Mouse (Mus musculus): Measurements from ENCODE around the gene Rpl9-ps6. TPM values are rescaled to one million over a fixed set of nuclear protein-coding genes. Genes with fewer than 3 reads are reported as not detected.
A peak's percentile ranks its signal among the peaks of the same experiment; 100 is the strongest.

Rpl9-ps6 gene
- polyA plus RNA-seq, 1 experiment from 2014 or later: 180 TPM

DNA sequence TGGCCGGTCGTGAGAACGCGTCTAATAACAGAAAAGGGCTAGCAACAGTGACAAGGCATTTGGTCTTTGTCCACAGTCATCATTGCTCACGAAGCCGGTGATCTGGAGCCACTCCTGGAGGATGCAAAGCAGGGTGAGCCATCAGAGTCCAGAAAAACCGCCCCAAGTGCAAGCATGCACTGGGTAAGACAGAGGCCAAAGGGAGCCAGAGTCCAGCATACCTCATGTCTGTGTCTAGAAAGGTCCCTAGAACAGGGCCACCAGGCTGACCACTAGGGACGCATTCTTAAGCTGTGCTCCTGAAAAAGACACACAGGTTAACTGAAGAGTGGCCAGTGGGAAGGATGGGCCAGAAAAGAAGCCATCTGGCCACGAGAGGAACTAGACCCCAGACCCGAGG is 17.4 kb downstream of the Rpl9-ps6 start:
- no peak for ATAC-seq (ENCODE audit: low read depth)
- WGBS: 92% methylated on average over 10 of the region's 10 CpGs
- H3K4me1 ChIP-seq (ENCODE audit: control insufficient read depth, insufficient read depth, low read length): no peaks in the 10 kb centered on the region

DNA sequence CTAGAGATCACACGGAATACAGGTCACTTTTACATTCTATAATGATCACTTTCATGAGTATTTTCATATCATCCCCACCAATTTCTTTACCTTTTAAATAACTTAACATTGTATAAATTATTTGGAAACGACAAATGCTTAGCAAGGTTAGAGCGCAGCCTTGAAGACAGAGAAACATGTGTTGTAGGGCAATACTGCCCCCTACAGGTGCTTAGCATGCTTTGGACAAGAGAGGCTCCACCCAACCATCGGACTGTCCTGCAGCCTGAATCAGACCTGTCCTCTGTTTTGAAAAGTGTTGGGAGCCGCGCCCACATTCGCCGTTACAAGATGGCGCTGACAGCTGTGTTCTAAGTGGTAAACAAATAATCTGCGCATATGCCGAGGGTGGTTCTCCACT is 24.8 kb downstream of the Rpl9-ps6 start:
- Histone ChIP-seq H3K4me1 (ENCODE audit: control insufficient read depth, insufficient read depth, low read length) (no peaks in the 10 kb centered on the region), H3K4me3 (ENCODE audit: low read depth, low read length) (no peak overlapping the region), H3K9ac (ENCODE audit: low read depth, low read length) (no peak overlapping the region), H3K36me3 (ENCODE audit: control insufficient read depth, insufficient read depth, low read length) (no peaks in the 10 kb centered on the region), H3K27me3 (replicated peaks; ENCODE audit: control insufficient read depth, insufficient read depth, low read length) (no peaks in the 10 kb centered on the region), H3K27ac (replicated peaks; ENCODE audit: low read depth, low read length) (no peak overlapping the region), H3K9me3 (ENCODE audit: control insufficient read depth, low read length) (0 out of 2 replicates have a peak, but pooled peaks cover 3% of the 10 kb centered on the region), H3K4me2 (ENCODE audit: low read depth, low read length) (no peak overlapping the region)
- DNase-seq (ENCODE audit: low spot score) (no peak), ATAC-seq (ENCODE audit: low read depth) (no peak)
- 97% methylated on average over 9 of the region's 11 CpGs for WGBS

More for the DNA sequence above, 17.4 kb downstream of the Rpl9-ps6 start:
- no peaks in the 10 kb centered on the region for H3K36me3 ChIP-seq (ENCODE audit: control insufficient read depth, insufficient read depth, low read length)
- H3K9ac ChIP-seq (ENCODE audit: low read depth, low read length): no peak overlapping the region
- H3K9me3 ChIP-seq (ENCODE audit: control insufficient read depth, low read length): no peaks in the 10 kb centered on the region
- H3K27ac ChIP-seq (replicated peaks; ENCODE audit: low read depth, low read length): no peak overlapping the region
- no peak for DNase-seq (ENCODE audit: low spot score)
- H3K4me3 ChIP-seq (ENCODE audit: low read depth, low read length): no peak overlapping the region
- no peak overlapping the region for H3K4me2 ChIP-seq (ENCODE audit: low read depth, low read length)
- H3K27me3 ChIP-seq (replicated peaks; ENCODE audit: control insufficient read depth, insufficient read depth, low read length): no peaks in the 10 kb centered on the region

DNA sequence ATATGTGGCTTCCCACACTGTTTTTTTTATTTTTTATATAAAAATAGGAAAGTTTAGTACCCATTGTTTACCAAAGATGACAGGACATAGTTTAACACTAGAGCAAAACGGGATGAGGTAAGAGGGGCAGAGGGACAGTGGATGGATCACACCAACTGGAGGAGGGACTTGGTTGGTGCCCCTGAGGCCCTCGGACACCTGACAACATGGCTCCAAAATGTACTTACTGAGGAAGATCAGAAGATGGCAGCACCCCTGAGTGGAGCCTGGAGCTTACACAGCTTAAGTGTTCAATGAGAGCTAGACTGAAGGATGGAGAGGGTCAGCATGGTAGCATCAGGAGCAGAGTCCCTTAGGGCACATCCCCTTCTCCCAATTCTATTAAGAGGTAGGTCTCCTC is 27.0 kb downstream of the Rpl9-ps6 start:
- H3K27me3 ChIP-seq (replicated peaks; ENCODE audit: control insufficient read depth, insufficient read depth, low read length): no peaks in the 10 kb centered on the region
- H3K4me1 ChIP-seq (ENCODE audit: control insufficient read depth, insufficient read depth, low read length): no peaks in the 10 kb centered on the region
- ATAC-seq (ENCODE audit: low read depth) (no peak), DNase-seq (ENCODE audit: low spot score) (no peak)
- H3K4me2 ChIP-seq (ENCODE audit: low read depth, low read length): no peak overlapping the region
- no peaks in the 10 kb centered on the region for H3K36me3 ChIP-seq (ENCODE audit: control insufficient read depth, insufficient read depth, low read length)
- 94% methylated on average over 2 of the region's 2 CpGs for WGBS
- 0 out of 2 replicates have a peak, but pooled peaks cover 3% of the 10 kb centered on the region for H3K9me3 ChIP-seq (ENCODE audit: control insufficient read depth, low read length)
- no peak overlapping the region for H3K9ac ChIP-seq (ENCODE audit: low read depth, low read length)
- no peak overlapping the region for H3K27ac ChIP-seq (replicated peaks; ENCODE audit: low read depth, low read length)
- H3K4me3 ChIP-seq (ENCODE audit: low read depth, low read length): no peak overlapping the region

DNA sequence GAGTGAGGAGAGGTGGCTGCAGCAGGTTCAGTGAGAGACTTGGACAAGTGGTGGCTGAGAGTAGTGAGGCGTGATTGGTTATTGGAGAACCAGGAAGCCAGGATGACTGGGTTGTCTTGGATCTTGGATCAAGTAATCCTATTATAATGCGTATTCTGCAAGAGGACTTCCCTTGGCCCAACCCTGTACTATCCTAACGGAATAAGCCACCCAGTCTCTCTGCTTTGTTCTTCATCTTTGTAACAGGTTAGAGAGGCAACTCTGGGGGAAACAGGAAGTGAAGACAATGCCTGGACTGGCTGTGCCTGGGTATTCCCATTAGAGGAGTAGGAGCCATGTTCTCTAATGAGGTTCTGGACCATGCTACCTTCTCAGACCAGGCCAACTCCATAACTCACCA is 40.5 kb downstream of the Rpl9-ps6 start:
- Histone ChIP-seq H3K36me3 (ENCODE audit: control insufficient read depth, insufficient read depth, low read length) (no peaks in the 10 kb centered on the region), H3K27me3 (replicated peaks; ENCODE audit: control insufficient read depth, insufficient read depth, low read length) (no peaks in the 10 kb centered on the region), H3K4me2 (ENCODE audit: low read depth, low read length) (no peak overlapping the region), H3K27ac (replicated peaks; ENCODE audit: low read depth, low read length) (no peak overlapping the region), H3K4me1 (ENCODE audit: control insufficient read depth, insufficient read depth, low read length) (no peaks in the 10 kb centered on the region), H3K9me3 (ENCODE audit: control insufficient read depth, low read length) (no peaks in the 10 kb centered on the region), H3K9ac (ENCODE audit: low read depth, low read length) (no peak overlapping the region), H3K4me3 (ENCODE audit: low read depth, low read length) (no peak overlapping the region)
- WGBS: 83% methylated on average over 3 of the region's 3 CpGs
- no peak for ATAC-seq (ENCODE audit: low read depth)
- DNase-seq (ENCODE audit: low spot score): no peak

DNA sequence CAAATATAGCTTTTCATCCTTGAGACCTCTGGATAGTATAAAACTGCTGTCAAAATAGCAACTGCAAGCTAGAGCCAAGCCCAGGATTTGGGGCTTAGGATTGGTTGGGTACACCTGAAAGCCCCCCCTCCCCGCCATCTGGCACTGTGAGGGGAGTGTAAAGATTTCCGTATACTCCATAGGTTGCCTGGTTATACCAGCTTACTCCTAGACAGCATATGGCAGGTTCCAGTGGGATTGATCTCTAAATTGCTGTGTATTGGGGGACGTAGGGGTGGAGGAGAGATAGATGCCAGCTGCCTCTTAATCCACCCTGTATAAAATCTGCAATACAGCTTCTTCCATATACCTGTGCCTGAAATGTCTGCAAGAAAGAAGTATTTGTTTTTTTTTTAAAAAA is 41.7 kb downstream of the Rpl9-ps6 start:
- Histone ChIP-seq H3K27me3 (replicated peaks; ENCODE audit: control insufficient read depth, insufficient read depth, low read length) (no peaks in the 10 kb centered on the region), H3K36me3 (ENCODE audit: control insufficient read depth, insufficient read depth, low read length) (no peaks in the 10 kb centered on the region), H3K4me1 (ENCODE audit: control insufficient read depth, insufficient read depth, low read length) (no peaks in the 10 kb centered on the region), H3K27ac (replicated peaks; ENCODE audit: low read depth, low read length) (no peak overlapping the region), H3K9me3 (ENCODE audit: control insufficient read depth, low read length) (no peaks in the 10 kb centered on the region), H3K4me2 (ENCODE audit: low read depth, low read length) (no peak overlapping the region), H3K4me3 (ENCODE audit: low read depth, low read length) (no peak overlapping the region), H3K9ac (ENCODE audit: low read depth, low read length) (no peak overlapping the region)
- no peak for DNase-seq (ENCODE audit: low spot score)
- 73% methylated on average over 3 of the region's 3 CpGs for WGBS
- ATAC-seq (ENCODE audit: low read depth): 0 out of 2 replicates have a peak, but pooled peaks have one; percentile 26

DNA sequence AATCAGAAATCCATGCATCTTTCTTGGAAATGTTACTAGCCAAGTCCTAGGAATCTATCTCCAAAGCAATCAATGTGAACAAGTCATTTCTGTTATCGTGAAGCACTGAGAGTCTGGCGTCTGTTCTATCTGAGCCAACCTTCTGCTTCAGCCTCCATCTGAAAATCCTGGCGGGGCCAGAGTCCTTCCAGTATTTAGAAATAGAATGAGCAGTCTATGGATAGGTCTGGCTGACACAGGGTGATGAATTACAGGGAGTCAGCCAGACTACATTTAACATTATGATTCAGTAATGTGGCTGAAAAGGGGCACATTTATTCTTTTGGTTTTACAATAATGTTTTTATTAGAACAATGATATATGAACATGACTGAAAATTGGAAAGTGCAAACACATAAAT is 47.3 kb downstream of the Rpl9-ps6 start:
- no peak overlapping the region for H3K4me2 ChIP-seq (ENCODE audit: low read depth, low read length)
- ATAC-seq (ENCODE audit: low read depth): no peak

DNA sequence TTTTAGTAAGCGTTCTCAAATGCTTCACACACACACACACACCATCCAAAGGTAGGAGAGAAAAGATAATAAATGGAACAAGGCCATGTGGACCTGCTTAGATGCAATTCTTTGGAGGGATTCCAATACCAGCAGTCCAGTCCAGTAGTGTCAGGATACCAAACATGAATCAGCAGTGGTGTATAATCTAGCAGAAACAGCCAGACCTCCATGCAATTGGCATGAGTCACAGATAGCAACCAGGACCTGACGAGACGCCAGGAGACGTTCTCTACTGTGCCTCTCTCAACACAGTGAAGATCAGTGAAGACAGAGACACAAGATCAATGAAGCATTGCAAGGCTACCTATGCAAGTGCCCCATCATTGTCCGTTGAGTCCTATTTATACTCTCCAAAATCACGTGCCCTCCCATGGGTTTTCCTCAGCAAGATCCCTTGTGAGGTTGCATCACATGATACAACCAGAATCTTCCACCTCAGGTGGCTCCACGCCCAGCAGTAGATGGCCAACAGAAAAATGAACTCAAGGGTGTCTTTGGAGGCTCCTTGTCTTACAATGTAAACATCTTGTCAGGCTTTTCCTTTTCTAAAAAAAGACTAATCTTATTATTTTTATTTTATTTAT is 49.6 kb downstream of the Rpl9-ps6 start:
- H3K27me3 ChIP-seq (replicated peaks; ENCODE audit: control insufficient read depth, insufficient read depth, low read length): no peaks in the 10 kb centered on the region
- DNase-seq (ENCODE audit: low spot score): no peak
- H3K9ac ChIP-seq (ENCODE audit: low read depth, low read length): no peak overlapping the region
- no peaks in the 10 kb centered on the region for H3K9me3 ChIP-seq (ENCODE audit: control insufficient read depth, low read length)
- H3K4me1 ChIP-seq (ENCODE audit: control insufficient read depth, insufficient read depth, low read length): no peaks in the 10 kb centered on the region
- no peak overlapping the region for H3K27ac ChIP-seq (replicated peaks; ENCODE audit: low read depth, low read length)
- H3K4me3 ChIP-seq (ENCODE audit: low read depth, low read length): no peak overlapping the region
- ATAC-seq (ENCODE audit: low read depth): no peak
- WGBS: 89% methylated on average over 7 of the region's 7 CpGs
- H3K4me2 ChIP-seq (ENCODE audit: low read depth, low read length): no peak overlapping the region
- H3K36me3 ChIP-seq (ENCODE audit: control insufficient read depth, insufficient read depth, low read length): no peaks in the 10 kb centered on the region

More for the DNA sequence above, 47.3 kb downstream of the Rpl9-ps6 start:
- H3K9ac ChIP-seq (ENCODE audit: low read depth, low read length): no peak overlapping the region
- no peaks in the 10 kb centered on the region for H3K36me3 ChIP-seq (ENCODE audit: control insufficient read depth, insufficient read depth, low read length)
- H3K27ac ChIP-seq (replicated peaks; ENCODE audit: low read depth, low read length): no peak overlapping the region
- DNase-seq (ENCODE audit: low spot score): no peak
- 75% methylated on average over 3 of the region's 3 CpGs for WGBS
- no peak overlapping the region for H3K4me3 ChIP-seq (ENCODE audit: low read depth, low read length)
- no peaks in the 10 kb centered on the region for H3K4me1 ChIP-seq (ENCODE audit: control insufficient read depth, insufficient read depth, low read length)
- H3K27me3 ChIP-seq (replicated peaks; ENCODE audit: control insufficient read depth, insufficient read depth, low read length): no peaks in the 10 kb centered on the region
- no peaks in the 10 kb centered on the region for H3K9me3 ChIP-seq (ENCODE audit: control insufficient read depth, low read length)

Other genes with a start within 250 kb of the Rpl9-ps6 start
- 29.7 and 31.3 TPM in 2 replicates for gene Sgms1, start 76.9 kb downstream of the Rpl9-ps6 start, polyA plus RNA-seq (2014; fragmentation: Nextera tagmentation; extraction: Ambion mirVana)
- 61.7 and 64.3 TPM in 2 replicates for gene Minpp1, start 19.2 kb upstream of the Rpl9-ps6 start, polyA plus RNA-seq (2014; fragmentation: Nextera tagmentation; extraction: Ambion mirVana)
- gene Papss2, start 129.2 kb upstream of the Rpl9-ps6 start, polyA plus RNA-seq (2014; fragmentation: Nextera tagmentation; extraction: Ambion mirVana): 26.6 and 28.1 TPM in 2 replicates

All from embryonic facial prominence, embryonic 14.5 days (tissue).